Mouse (Mus musculus) forebrain, embryonic 10.5 days (tissue): ENCODE data around the gene Rbm47. TPM values are rescaled to one million over a fixed set of nuclear protein-coding genes. Genes with fewer than 3 reads are reported as not detected.

ENCODE experiments used
- DNase-seq: peaks from one replicate; pipeline ENCODE4 v3.0.0-alpha.2; 2017; ENCODE audit warnings: low spot score; ENCODE audit errors: extremely low spot score
- H3K27ac ChIP-seq: fragments of 300-500 bp; sonication (generic); 2 replicates; pipeline ENCODE4 v1.5.1; 2016; ENCODE audit warnings: mild to moderate bottlenecking
- H3K27me3 ChIP-seq: fragments of 300-500 bp; sonication (generic); 2 replicates; pipeline ENCODE4 v1.6.1; 2016; ENCODE audit warnings: mild to moderate bottlenecking; ENCODE audit not compliant: poor library complexity, severe bottlenecking
- H3K36me3 ChIP-seq: fragments of 300-500 bp; sonication (generic); replicated peaks from 2 replicates; pipeline ENCODE4 v1.6.1; 2016; ENCODE audit warnings: mild to moderate bottlenecking, moderate library complexity
- H3K4me1 ChIP-seq: fragments of 300-500 bp; sonication (generic); 2 replicates; pipeline ENCODE4 v1.6.1; 2016
- H3K4me3 ChIP-seq: fragments of 300-500 bp; sonication (generic); 2 replicates; pipeline ENCODE4 v1.5.1; 2016; ENCODE audit warnings: mild to moderate bottlenecking, moderate library complexity
- H3K9me3 ChIP-seq: fragments of 300-500 bp; sonication (generic); 2 replicates; pipeline ENCODE4 v1.6.1; 2016; ENCODE audit warnings: mild to moderate bottlenecking, moderate library complexity
- WGBS: fragments of 180-500 bp; shearing (Covaris S2); methylation state at CpG from one replicate; pipeline ENCODE4 v1.1.7; 2016; 5-methylcytosine and 5-hydroxymethylcytosine counted together
- polyA plus RNA-seq: library from polyadenylated mRNA; unstranded; fragments of >200 nt; fragmentation: Nextera tagmentation; extraction: Ambion mirVana; gene quantifications from 2 replicates; pipeline ENCODE4 v1.2.1, GENCODE M21; 2016

Rbm47 gene
- polyA plus RNA-seq, 1 experiment from 2014 or later: 3.4 TPM

DNA sequence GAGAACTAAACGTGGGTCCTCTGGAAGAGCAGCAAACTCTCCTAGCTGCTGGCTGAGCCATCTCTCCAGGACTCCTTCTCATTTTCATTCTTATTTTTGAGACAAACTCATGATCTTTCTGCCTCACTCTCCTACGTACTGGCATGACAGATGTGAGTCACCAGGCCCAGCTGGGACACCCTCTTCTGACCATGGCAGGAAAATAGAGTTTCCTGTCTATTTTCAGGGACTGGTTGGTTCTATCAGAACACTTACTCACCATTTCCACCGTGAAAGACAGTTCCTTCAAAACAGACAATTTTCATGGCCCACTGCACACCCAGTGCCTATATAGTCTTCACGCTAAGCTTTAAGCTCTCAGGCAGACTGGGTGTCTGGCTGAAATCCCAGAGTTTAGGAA lies 35.7 kb downstream of the Rbm47 start:
- no peak for DNase-seq
- H3K27ac ChIP-seq: no peak overlapping the region
- no peaks in the 10 kb centered on the region for H3K9me3 ChIP-seq
- H3K4me1 ChIP-seq: peaks cover 18% of the 10 kb centered on the region
- no peaks in the 10 kb centered on the region for H3K36me3 ChIP-seq
- H3K4me3 ChIP-seq: no peak overlapping the region
- H3K27me3 ChIP-seq: no peaks in the 10 kb centered on the region; the same call in 1 of the 2 replicates
- 61% methylated on average over 4 of the region's 4 CpGs for WGBS

DNA sequence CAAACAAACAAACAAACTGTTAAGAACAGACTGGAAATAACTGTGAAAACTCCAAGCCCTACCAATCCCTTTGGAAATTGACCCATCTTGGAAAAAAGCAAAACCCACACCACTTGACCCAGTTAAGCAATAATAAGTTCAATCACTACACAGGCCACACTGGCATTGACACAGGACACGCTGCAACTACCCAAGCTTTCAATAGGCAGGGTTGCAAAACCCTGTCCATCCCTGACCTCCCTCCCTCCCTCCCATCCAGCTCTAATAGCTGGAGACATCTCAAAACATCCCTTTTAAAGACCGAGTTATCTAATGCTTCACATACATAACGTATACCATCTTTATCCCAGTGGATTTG lies 37.1 kb downstream of the Rbm47 start:
- Histone ChIP-seq H3K4me3 (no peak overlapping the region), H3K4me1 (peaks cover 18% of the 10 kb centered on the region), H3K27ac (no peak overlapping the region), H3K36me3 (no peaks in the 10 kb centered on the region), H3K27me3 (no peaks in the 10 kb centered on the region; the same call in 1 of the 2 replicates), H3K9me3 (no peaks in the 10 kb centered on the region)
- DNase-seq: no peak
- 88% methylated on average over 3 of the region's 3 CpGs for WGBS

DNA sequence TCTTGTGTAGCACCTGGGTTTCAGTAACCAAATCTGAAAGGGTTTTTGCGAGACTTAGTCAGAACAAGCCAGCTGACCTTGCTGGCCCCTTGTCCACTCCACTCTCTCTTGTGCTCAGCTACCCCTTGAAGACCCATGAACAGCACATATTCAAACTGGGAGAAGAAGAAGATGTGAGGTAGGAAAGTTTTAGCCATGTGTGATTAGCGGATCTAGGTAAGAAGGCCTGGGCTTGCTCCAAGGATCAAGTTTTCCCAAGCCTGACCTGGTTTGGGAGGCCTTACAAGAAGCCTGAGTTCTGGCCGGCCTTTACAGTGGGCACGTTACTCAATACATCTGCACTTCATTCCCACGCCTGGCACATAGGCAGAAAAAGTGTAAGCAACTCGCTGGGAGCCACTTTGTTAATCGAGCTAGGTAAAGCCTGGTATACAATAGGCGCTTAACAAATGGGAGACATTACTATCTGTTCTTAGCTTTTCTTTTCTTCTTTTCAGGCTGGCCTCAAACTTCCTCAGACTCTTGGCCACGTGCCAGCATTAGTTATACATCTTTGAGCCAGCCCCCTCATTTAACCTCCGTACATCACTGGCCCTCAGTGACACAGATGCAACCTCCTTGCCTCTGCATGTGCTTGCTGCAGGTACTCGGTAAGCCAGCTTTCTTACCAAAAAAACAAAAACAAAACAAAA lies 37.6 kb downstream of the Rbm47 start:
- Histone ChIP-seq H3K27me3 (no peaks in the 10 kb centered on the region; the same call in 1 of the 2 replicates), H3K9me3 (no peaks in the 10 kb centered on the region), H3K36me3 (no peaks in the 10 kb centered on the region), H3K27ac (no peak overlapping the region), H3K4me1 (peaks cover 18% of the 10 kb centered on the region), H3K4me3 (no peak overlapping the region)
- no peak for DNase-seq
- 87% methylated on average over 11 of the region's 11 CpGs for WGBS

DNA sequence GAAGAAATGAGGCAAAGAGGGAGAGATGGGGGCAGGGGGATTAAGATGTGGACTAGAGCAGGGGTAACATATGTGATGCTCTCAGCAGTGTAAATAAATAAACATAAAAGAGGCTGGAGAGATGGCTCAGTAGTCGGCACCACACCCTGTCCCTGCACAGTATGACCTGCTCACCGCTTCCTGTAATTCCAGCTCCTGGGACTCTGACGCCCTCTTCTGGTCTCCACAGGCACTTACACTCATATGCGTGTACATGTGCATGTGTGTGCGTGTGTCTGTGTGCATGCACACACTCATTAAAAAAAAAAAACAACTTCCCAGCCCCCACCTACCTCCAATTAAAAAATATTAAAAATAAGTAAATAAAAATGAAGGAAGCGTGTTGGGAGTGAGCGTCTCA lies 38.3 kb downstream of the Rbm47 start:
- Histone ChIP-seq H3K9me3 (no peaks in the 10 kb centered on the region), H3K27me3 (no peaks in the 10 kb centered on the region; the same call in 1 of the 2 replicates)
- WGBS: 97% methylated on average over 7 of the region's 7 CpGs

DNA sequence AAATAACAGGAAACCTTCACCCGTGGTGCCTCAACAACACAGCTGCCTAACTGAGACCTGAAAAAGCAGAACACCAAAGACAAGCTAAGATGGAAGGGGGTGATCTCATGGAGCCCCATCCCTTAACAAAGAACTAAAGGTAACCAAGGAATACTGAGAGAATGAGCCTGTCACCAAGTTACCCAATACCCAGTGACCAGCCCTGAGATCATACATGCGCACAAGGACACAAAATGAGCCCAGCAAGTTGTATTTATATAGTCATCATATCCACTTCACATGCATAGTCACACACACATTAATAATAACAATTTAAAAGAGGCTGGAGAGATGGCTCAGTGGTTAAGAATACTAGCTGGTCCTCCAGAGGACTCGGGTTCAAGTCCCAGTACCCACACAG lies 44.0 kb downstream of the Rbm47 start:
- Histone ChIP-seq H3K9me3 (no peaks in the 10 kb centered on the region), H3K27ac (no peak overlapping the region), H3K27me3 (no peaks in the 10 kb centered on the region), H3K4me3 (no peak overlapping the region), H3K36me3 (no peaks in the 10 kb centered on the region), H3K4me1 (no peaks in the 10 kb centered on the region)
- no peak for DNase-seq
- whole genome bisulfite sequencing: 93% methylated on average over 3 of the region's 3 CpGs

More for the DNA sequence above, 38.3 kb downstream of the Rbm47 start:
- Histone ChIP-seq H3K4me3 (no peak overlapping the region), H3K36me3 (no peaks in the 10 kb centered on the region), H3K27ac (no peak overlapping the region), H3K4me1 (peaks cover 14% of the 10 kb centered on the region)
- DNase-seq: no peak

DNA sequence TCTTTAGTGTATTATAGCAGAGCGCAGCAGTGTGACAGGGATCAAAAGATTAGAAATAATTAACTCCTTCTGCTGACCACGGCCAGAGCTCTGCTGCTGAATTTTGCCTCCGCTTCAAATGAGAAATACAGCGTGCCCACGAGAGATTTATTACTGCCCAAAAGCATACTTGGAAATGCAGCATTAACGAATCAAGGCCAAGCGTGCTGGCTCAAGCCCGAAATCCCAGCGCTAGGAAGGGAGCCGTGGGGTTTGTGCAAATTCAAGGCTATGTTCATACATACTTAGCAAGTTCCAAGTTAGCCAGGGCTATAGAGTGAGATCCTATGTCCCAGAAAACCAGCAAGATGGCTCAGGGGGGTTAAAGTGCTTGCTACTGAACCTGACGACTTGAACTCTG lies 47.5 kb downstream of the Rbm47 start:
- H3K4me1 ChIP-seq: peaks cover 3% of the 10 kb centered on the region; the same call in 1 of the 2 replicates
- no peaks in the 10 kb centered on the region for H3K9me3 ChIP-seq
- DNase-seq: no peak
- WGBS: 86% methylated on average over 11 of the region's 11 CpGs
- H3K4me3 ChIP-seq: no peak overlapping the region
- no peaks in the 10 kb centered on the region for H3K27me3 ChIP-seq
- H3K36me3 ChIP-seq: no peaks in the 10 kb centered on the region
- H3K27ac ChIP-seq: no peak overlapping the region

DNA sequence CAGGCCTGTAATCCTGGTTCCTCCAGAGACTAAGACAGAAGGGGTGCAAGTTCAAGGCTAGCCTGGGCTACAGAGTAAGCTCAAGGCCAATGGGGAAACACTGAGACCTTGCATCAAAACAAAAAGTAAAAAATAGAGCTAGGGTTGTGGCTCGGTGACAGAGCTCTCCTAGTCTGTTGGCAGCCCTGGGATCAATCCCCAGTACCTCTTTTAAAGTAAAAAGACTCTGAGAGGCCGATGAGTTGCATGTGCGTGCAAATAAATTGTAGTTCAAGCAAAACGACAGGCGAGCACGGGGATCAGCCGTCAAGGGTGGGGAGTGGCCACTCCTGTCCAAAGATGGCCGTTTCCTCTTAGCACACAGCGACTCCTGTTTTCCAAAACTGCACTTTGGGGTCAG lies 48.0 kb downstream of the Rbm47 start:
- H3K36me3 ChIP-seq: no peaks in the 10 kb centered on the region
- H3K27ac ChIP-seq: no peak overlapping the region
- peaks cover 3% of the 10 kb centered on the region; the same call in 1 of the 2 replicates for H3K4me1 ChIP-seq
- no peaks in the 10 kb centered on the region for H3K9me3 ChIP-seq
- H3K27me3 ChIP-seq: no peaks in the 10 kb centered on the region
- 86% methylated on average over 9 of the region's 9 CpGs for WGBS
- DNase-seq: no peak
- no peak overlapping the region for H3K4me3 ChIP-seq

DNA sequence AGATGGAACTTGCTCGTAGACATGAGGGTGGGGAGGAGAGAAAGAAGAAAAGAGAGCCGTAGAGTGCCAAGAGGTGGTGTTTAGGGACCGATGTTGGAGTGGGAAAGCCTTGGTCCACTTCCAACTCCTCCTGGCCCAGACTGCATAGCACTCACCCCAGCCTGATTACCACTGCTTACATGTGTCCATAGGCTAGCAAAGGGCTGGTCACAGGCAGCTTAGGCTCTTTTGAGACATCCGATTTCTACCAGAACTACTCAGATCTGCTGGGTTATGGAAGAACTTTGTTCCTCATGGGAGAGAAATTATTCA lies 48.9 kb downstream of the Rbm47 start:
- no peak for DNase-seq
- H3K27ac ChIP-seq: no peak overlapping the region
- no peaks in the 10 kb centered on the region for H3K36me3 ChIP-seq
- H3K4me3 ChIP-seq: no peak overlapping the region
- peaks cover 3% of the 10 kb centered on the region; the same call in 1 of the 2 replicates for H3K4me1 ChIP-seq
- no peaks in the 10 kb centered on the region for H3K9me3 ChIP-seq
- 89% methylated on average over 4 of the region's 4 CpGs for WGBS
- H3K27me3 ChIP-seq: no peaks in the 10 kb centered on the region

DNA sequence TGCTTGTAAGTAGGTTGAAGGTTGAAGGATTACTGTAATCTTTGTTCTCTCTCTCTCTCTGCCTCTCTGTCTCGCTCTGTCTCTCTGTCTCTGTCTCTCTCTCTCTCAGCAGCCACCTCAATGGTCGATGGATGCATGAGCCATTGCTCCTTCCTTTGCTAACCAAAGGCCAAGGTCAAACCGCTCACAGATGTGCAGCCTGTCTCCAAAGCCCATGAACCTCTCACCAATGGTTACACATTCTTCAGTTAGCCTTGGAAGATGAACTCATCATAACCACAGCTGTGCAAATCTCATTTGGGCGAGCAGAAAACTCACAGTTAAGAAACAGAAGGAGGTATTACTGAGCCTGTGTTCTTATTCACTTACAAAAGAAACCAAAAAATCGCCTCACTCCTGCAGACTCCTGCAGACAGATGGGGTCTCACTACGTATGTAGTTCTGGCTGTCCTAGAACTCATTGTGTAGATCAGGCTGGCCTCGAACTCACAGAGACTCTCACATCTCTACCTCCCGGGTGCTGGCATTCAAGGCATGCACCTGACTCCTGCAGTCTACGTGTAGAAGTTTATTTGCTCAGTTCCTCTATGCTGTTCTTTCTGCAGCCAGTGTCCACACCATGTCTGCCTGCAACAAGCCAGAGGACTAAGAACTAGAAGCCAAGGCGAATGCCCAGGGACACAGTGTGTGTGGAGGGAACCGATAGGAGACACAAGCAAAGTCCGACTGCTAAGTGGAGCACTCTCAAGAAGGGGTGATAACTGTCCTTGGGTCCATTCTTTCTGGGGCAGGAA lies 49.4 kb downstream of the Rbm47 start:
- H3K36me3 ChIP-seq: no peaks in the 10 kb centered on the region
- 88% methylated on average over 12 of the region's 12 CpGs for WGBS
- H3K27ac ChIP-seq: no peak overlapping the region
- DNase-seq: no peak
- H3K4me3 ChIP-seq: no peak overlapping the region
- H3K9me3 ChIP-seq: no peaks in the 10 kb centered on the region
- H3K4me1 ChIP-seq: peaks cover 3% of the 10 kb centered on the region; the same call in 1 of the 2 replicates
- H3K27me3 ChIP-seq: no peaks in the 10 kb centered on the region

DNA sequence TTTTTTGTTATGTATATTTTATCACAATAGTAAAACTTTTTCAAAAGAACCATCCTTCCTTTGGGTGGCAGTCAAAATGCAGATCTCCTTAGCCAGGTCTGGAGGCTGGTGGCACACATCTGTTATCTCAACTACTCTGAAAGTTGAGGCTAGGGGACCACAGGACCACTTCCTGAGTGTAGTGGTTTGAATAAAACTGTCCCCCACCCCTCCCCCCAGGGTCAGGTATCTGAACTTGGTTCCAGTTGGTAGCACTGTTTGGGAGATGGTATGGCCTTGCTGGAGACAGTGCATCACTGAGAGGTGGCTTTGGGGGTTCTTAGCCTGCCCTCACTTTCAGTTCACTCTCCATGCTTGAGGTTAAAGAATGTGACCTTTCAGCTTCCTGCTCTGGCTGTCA lies 51.7 kb downstream of the Rbm47 start:
- DNase-seq: no peak
- no peak overlapping the region for H3K4me3 ChIP-seq
- H3K4me1 ChIP-seq: peaks cover 3% of the 10 kb centered on the region; the same call in 1 of the 2 replicates
- no peak overlapping the region for H3K27ac ChIP-seq
- H3K27me3 ChIP-seq: no peaks in the 10 kb centered on the region
- H3K9me3 ChIP-seq: no peaks in the 10 kb centered on the region
- H3K36me3 ChIP-seq: no peaks in the 10 kb centered on the region

DNA sequence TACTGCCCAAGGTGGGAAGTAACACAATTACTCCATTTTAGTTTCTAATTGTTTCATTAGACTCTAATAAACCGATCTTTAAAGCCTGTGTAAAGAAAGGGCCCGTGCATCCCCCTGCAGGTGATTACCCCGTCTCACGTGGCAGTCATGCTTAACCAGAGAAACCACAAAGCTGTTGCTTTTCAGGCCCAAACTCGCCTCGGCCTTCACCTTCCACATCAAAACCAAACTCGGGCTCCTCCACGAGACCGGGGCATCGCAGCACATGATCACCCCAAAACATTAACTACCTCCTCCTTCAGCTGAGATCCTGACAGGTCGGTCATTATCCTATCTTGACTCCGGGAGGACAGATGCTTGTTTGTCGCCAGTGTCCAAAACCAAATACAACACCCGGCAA lies 58.2 kb downstream of the Rbm47 start:
- Histone ChIP-seq H3K4me1 (peaks cover 8% of the 10 kb centered on the region; the same call in 1 of the 2 replicates), H3K27ac (no peak overlapping the region), H3K27me3 (no peaks in the 10 kb centered on the region), H3K9me3 (no peaks in the 10 kb centered on the region), H3K36me3 (no peaks in the 10 kb centered on the region), H3K4me3 (no peak overlapping the region)
- WGBS: 80% methylated on average over 14 of the region's 14 CpGs
- no peak for DNase-seq

DNA sequence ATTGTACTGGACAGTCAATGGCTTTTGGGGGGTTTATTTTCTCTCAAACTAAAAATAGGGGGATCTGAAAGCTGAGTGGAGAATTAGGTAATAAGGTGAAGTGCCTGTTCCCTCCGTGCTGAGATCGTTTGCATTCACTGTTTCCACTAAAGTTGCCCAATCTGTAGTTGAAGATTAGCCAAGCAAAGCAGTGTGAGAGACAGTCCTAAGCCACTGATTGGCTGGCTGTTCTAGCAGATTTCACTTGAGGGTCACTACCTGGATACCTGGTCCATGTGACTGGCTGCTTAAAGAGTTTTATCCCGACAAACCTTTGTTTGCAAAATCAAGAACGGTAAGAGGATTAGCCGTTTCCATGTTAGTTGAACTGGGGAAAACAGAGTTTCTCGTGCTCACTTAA lies 58.7 kb downstream of the Rbm47 start:
- 41% methylated on average over 6 of the region's 6 CpGs for WGBS
- Histone ChIP-seq H3K9me3 (no peaks in the 10 kb centered on the region), H3K4me3 (no peak overlapping the region), H3K27ac (no peak overlapping the region), H3K36me3 (no peaks in the 10 kb centered on the region), H3K4me1 (peaks cover 8% of the 10 kb centered on the region; the same call in 1 of the 2 replicates), H3K27me3 (no peaks in the 10 kb centered on the region)
- DNase-seq: no peak

DNA sequence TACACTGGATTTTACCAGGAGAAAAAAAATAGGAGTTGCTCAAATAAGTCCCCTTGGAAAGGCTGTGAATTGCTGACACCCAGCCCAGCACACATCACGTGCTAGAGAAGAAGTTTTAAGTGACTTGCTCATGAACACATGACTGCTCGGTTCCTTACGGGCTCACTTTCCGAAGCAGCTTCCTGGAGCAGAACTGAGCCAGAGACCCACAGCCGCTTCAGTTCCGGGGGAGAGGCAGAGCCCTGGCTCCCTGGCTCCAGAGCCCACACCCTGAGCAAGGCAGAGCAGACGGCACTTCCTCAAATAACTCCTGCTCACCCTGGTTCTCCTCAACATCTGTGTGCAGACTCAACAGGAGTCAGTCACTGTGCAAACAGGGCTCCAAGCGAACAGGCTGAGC lies 60.9 kb downstream of the Rbm47 start:
- peaks cover 8% of the 10 kb centered on the region; the same call in 1 of the 2 replicates for H3K4me1 ChIP-seq
- WGBS: 86% methylated on average over 8 of the region's 8 CpGs
- H3K27me3 ChIP-seq: no peaks in the 10 kb centered on the region
- no peak for DNase-seq
- H3K27ac ChIP-seq: no peak overlapping the region
- no peaks in the 10 kb centered on the region for H3K9me3 ChIP-seq
- no peaks in the 10 kb centered on the region for H3K36me3 ChIP-seq
- no peak overlapping the region for H3K4me3 ChIP-seq
